Mouse (Mus musculus): ENCODE measurements around the gene Ccdc30. TPM values are rescaled to one million over a fixed set of nuclear protein-coding genes. Genes with fewer than 3 reads are reported as not detected.

The Ccdc30 gene
- total RNA-seq, 2 experiments from 2014 or later = 16.3 to 16.9 TPM

Other genes with a start within 250 kb of the Ccdc30 start
- 1 to 10 TPM; 7.9 to 8.6 TPM for gene Zfp691, start 241.3 kb downstream of the Ccdc30 start, total RNA-seq (2021)
- gene Ermap, start 225.5 kb downstream of the Ccdc30 start, total RNA-seq (2021) = under 1 TPM; 0.57 to 0.60 TPM
- 10 to 100 TPM; 17.6 to 20.7 TPM for gene Svbp, start 220.2 kb downstream of the Ccdc30 start, total RNA-seq (2021)
- under 1 TPM; 0.50 to 0.64 TPM for gene Tmem269, start 197.3 kb downstream of the Ccdc30 start, total RNA-seq (2021)
- gene AU022252, start 182.8 kb downstream of the Ccdc30 start, total RNA-seq (2021) = 10 to 100 TPM; 33.4 to 34.2 TPM
- gene P3h1, start 182.6 kb downstream of the Ccdc30 start, total RNA-seq (2021) = 1 to 10 TPM; 6.5 to 6.9 TPM
- gene Cldn19, start 160.1 kb downstream of the Ccdc30 start, total RNA-seq (2021) = under 1 TPM; 0.43 to 0.44 TPM
- 100 to 1,000 TPM; 218 to 230 TPM for gene Ybx1, start 120.9 kb downstream of the Ccdc30 start, total RNA-seq (2021)
- 10 to 100 TPM; 16.2 to 21.6 TPM for gene Ppih, start 95.0 kb downstream of the Ccdc30 start, total RNA-seq (2021)
- 1 to 10 TPM; 4.7 to 5.2 TPM for gene Ppcs, start 6.9 kb upstream of the Ccdc30 start, total RNA-seq (2021)
- gene Zmynd12, start 7.3 kb upstream of the Ccdc30 start, total RNA-seq (2021) = under 1 TPM in 1 of 2 experiments, not detected in 1; 0.25 TPM
- 10 to 100 TPM in 1 of 2 experiments, 1 to 10 TPM in 1; 7.6 to 12.4 TPM for gene Rimkla, start 77.1 kb upstream of the Ccdc30 start, total RNA-seq (2021)
- 10 to 100 TPM; 64.6 to 77.5 TPM for gene Foxj3, start 121.5 kb upstream of the Ccdc30 start, total RNA-seq (2021)
- 10 to 100 TPM; 25.2 to 27.3 TPM for gene Frg2f1, start 124.0 kb upstream of the Ccdc30 start, total RNA-seq (2021)
- gene Guca2a, start 222.2 kb upstream of the Ccdc30 start, total RNA-seq (2021) = not detected
- not detected for gene Guca2b, start 243.4 kb upstream of the Ccdc30 start, total RNA-seq (2021)